In the genomic region with DNA sequence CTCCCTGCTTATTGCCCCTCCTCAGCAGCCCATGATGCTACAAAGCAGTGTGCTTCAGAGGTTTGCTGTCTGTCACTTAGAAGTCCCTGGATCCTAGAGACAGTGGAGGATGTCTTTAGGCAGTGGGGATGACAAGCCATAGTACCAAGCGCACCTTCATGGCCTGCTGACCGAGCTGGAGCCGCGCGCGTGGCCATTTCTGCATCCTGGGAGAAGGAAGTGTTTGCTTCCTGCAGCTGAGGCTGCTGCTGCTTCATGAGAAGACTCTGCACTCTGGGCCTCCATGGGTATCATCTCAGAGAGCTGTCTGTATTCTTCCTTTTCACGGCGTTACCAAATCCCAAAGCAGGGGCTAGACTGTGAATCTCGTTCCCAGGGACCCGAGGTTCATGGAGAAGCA, we compare ENCODE assay signal across 27 mouse cellular contexts. TPM values are rescaled to one million over a fixed set of nuclear protein-coding genes. Genes with fewer than 3 reads are reported as not detected.
A peak's percentile ranks its signal among the peaks of the same experiment; 100 is the strongest.
DNase-seq lines count a peak whose midpoint lies in the region; ATAC-seq and TF ChIP-seq lines count a peak whose summit lies in the region.
"Had no signal": no experiment of that assay in that cellular context is flagged by ENCODE, and none has a peak within 500 bp of the region (broad histone marks: within the 10 kb centered on the region; RNA-seq: fewer than 3 reads in every experiment).

No protein-coding gene starts in this region.

- WGBS in midbrain, embryonic 11.5 days, result 93% methylated on average over 10 of the region's 10 CpGs
- 90% methylated on average over 10 of the region's 10 CpGs for WGBS in midbrain, embryonic 16.5 days
- 93% methylated on average over 10 of the region's 10 CpGs for WGBS in hindbrain, embryonic 14.5 days

- H3K4me3 ChIP-seq in gastrocnemius, adult 2 months, result no peak overlapping the region
- H3K4me3 ChIP-seq in midbrain, embryonic 11.5 days (ENCODE audit: low read depth, low read length), result no peak overlapping the region
- no peak overlapping the region for H3K4me3 ChIP-seq in midbrain, embryonic 16.5 days (ENCODE audit: low read depth, low read length)
- H3K4me3 ChIP-seq in hindbrain, embryonic 14.5 days (replicated peaks; ENCODE audit: low read length), result no peak overlapping the region
- H3K4me3 ChIP-seq: forebrain, embryonic 12.5 days; limb, embryonic 15.5 days; liver, embryonic 15.5 days; midbrain, embryonic 10.5 days had no signal

- H3K4me1 ChIP-seq in midbrain, embryonic 11.5 days (ENCODE audit: control insufficient read depth, insufficient read depth, low read length), result peaks cover 2% of the 10 kb centered on the region; the same call in 1 of the 2 replicates
- H3K4me1 ChIP-seq in midbrain, embryonic 16.5 days (ENCODE audit: control insufficient read depth, insufficient read depth, low read length), result peaks cover 4% of the 10 kb centered on the region; the same call in 1 of the 2 replicates
- 0 out of 2 replicates have a peak, but pooled peaks cover 9% of the 10 kb centered on the region for H3K4me1 ChIP-seq in hindbrain, embryonic 14.5 days (replicated peaks; ENCODE audit: control insufficient read depth, insufficient read depth, low read length)
- H3K4me1 ChIP-seq: forebrain, embryonic 12.5 days; liver, embryonic 15.5 days had no signal

- H3K27me3 ChIP-seq in midbrain, embryonic 11.5 days (ENCODE audit: control insufficient read depth, insufficient read depth, low read length), result peaks cover 5% of the 10 kb centered on the region
- peaks cover 5% of the 10 kb centered on the region; the same call in 1 of the 2 replicates for H3K27me3 ChIP-seq in midbrain, embryonic 16.5 days (ENCODE audit: control insufficient read depth, insufficient read depth, low read depth, low read length)
- H3K27me3 ChIP-seq in hindbrain, embryonic 14.5 days (ENCODE audit: control insufficient read depth, insufficient read depth, low read length), result peaks cover 22% of the 10 kb centered on the region; the same call in 1 of the 2 replicates

- no peaks in the 10 kb centered on the region for H3K9me3 ChIP-seq in midbrain, embryonic 11.5 days (ENCODE audit: control insufficient read depth, low read length)
- H3K9me3 ChIP-seq in midbrain, embryonic 16.5 days (replicated peaks; ENCODE audit: control insufficient read depth, low read length, poor library complexity, severe bottlenecking), result no peaks in the 10 kb centered on the region
- H3K9me3 ChIP-seq in hindbrain, embryonic 14.5 days (ENCODE audit: control insufficient read depth, low read length), result no peaks in the 10 kb centered on the region
- H3K9me3 ChIP-seq: forebrain, embryonic 12.5 days; limb, embryonic 15.5 days; liver, embryonic 15.5 days; midbrain, embryonic 10.5 days had no signal

- H3K36me3 ChIP-seq in midbrain, embryonic 11.5 days (ENCODE audit: control insufficient read depth, insufficient read depth, low read length), result no peaks in the 10 kb centered on the region
- no peaks in the 10 kb centered on the region for H3K36me3 ChIP-seq in midbrain, embryonic 16.5 days (ENCODE audit: control insufficient read depth, insufficient read depth, low read length)
- H3K36me3 ChIP-seq in hindbrain, embryonic 14.5 days (replicated peaks; ENCODE audit: control insufficient read depth, insufficient read depth), result no peaks in the 10 kb centered on the region
- H3K36me3 ChIP-seq: forebrain, embryonic 12.5 days; liver, embryonic 15.5 days; midbrain, embryonic 10.5 days had no signal

- H3K4me2 ChIP-seq in midbrain, embryonic 11.5 days, result no peak overlapping the region
- H3K4me2 ChIP-seq in midbrain, embryonic 16.5 days (ENCODE audit: low read length), result no peak overlapping the region
- no peak overlapping the region for H3K4me2 ChIP-seq in hindbrain, embryonic 14.5 days (replicated peaks)
- H3K4me2 ChIP-seq: forebrain, embryonic 12.5 days; liver, embryonic 15.5 days had no signal

- TF ChIP-seq CTCF in gastrocnemius, adult 2 months (IDR thresholded peaks at IDR 0.05), result no peak

- peak overlapping the region; percentile 16; the same call in 1 of the 2 replicates for H3K27ac ChIP-seq in gastrocnemius, adult 2 months
- H3K27ac ChIP-seq in midbrain, embryonic 11.5 days (ENCODE audit: low read depth, low read length), result no peak overlapping the region
- no peak overlapping the region for H3K27ac ChIP-seq in midbrain, embryonic 16.5 days (ENCODE audit: low read length)
- no peak overlapping the region for H3K27ac ChIP-seq in hindbrain, embryonic 14.5 days
- H3K27ac ChIP-seq: forebrain, embryonic 12.5 days; limb, embryonic 15.5 days; liver, embryonic 15.5 days; midbrain, embryonic 10.5 days had no signal

- no peak for DNase-seq in gastrocnemius, adult 2 months
- DNase-seq in gastrocnemius, adult 18-20 months (ENCODE audit: low spot score), result no peak
- peak; percentile 4 for DNase-seq in heart, postnatal 4 days
- DNase-seq in heart, postnatal 25 days (ENCODE audit: low spot score), result no peak
- peak; percentile 60 for DNase-seq in midbrain, embryonic 11.5 days (ENCODE audit: low spot score, missing footprints)
- DNase-seq in hindbrain, embryonic 14.5 days (ENCODE audit: low spot score), result no peak
- DNase-seq in left cerebral cortex, adult 11 months (ENCODE audit: low spot score), result no peak
- DNase-seq: adrenal gland, adult 2 months; cerebellum, adult 9-11 months; gastrocnemius, postnatal 36 days; kidney, adult 9 months; layer of hippocampus, postnatal 36 days; lung, postnatal 4 days; retina, postnatal 1 day; thymus, postnatal 36 days had no signal

- H3K9ac ChIP-seq in midbrain, embryonic 11.5 days (ENCODE audit: low read length), result no peak overlapping the region
- H3K9ac ChIP-seq in midbrain, embryonic 16.5 days (ENCODE audit: low read depth, low read length), result no peak overlapping the region
- no peak overlapping the region for H3K9ac ChIP-seq in hindbrain, embryonic 14.5 days
- H3K9ac ChIP-seq: forebrain, embryonic 12.5 days; limb, embryonic 15.5 days; liver, embryonic 15.5 days had no signal

- no peak for ATAC-seq in midbrain, embryonic 11.5 days (ENCODE audit: low FRiP score)
- no peak for ATAC-seq in midbrain, embryonic 16.5 days
- ATAC-seq in hindbrain, embryonic 14.5 days (ENCODE audit: low FRiP score), result no peak
- ATAC-seq: hindbrain, embryonic 16.5 days had no signal

- intact Hi-C loops in gastrocnemius, adult 2 months (cut with DNase I), result loop anchor here (5.0 kb wide), 1 partner anchor 104 kb away; no protein-coding TSS in a partner anchor
- intact Hi-C loops in heart, postnatal 25 days (cut with DNase I), result loop anchor here (5.0 kb wide), 1 partner anchor 104 kb away; no protein-coding TSS in a partner anchor

RNA-seq across cellular contexts. Expression of a gene that starts 1.8 kb away (rescaled TPM):
- 1 to 10 TPM; 1.7 to 3.3 TPM for total RNA-seq in gastrocnemius, adult 2 months (2021)
- total RNA-seq in gastrocnemius, adult 18-20 months (2021), result 1 to 10 TPM; 3.0 to 3.2 TPM
- total RNA-seq in heart, postnatal 4 days (2021), result 10 to 100 TPM; 18.6 to 19.4 TPM
- total RNA-seq in heart, postnatal 25 days (2021), result 10 to 100 TPM; 10.2 to 12.4 TPM
- polyA plus RNA-seq in midbrain, embryonic 11.5 days (2014; fragmentation: Nextera tagmentation; extraction: Ambion mirVana), result 4.5 and 4.6 TPM in 2 replicates
- 9.3 and 12.0 TPM in 2 replicates for polyA plus RNA-seq in midbrain, embryonic 16.5 days (2015; fragmentation: Nextera tagmentation; extraction: Ambion mirVana)
- polyA plus RNA-seq in hindbrain, embryonic 14.5 days (2014; fragmentation: Nextera tagmentation; extraction: Ambion mirVana), result 12.6 and 12.8 TPM in 2 replicates
- total RNA-seq: monocyte, adult 5-6 weeks had no signal

RNA-seq across cellular contexts. Expression of a gene that starts 24.6 kb away (rescaled TPM):
- not detected for total RNA-seq in gastrocnemius, adult 2 months (2021)
- not detected for total RNA-seq in gastrocnemius, adult 18-20 months (2021)
- total RNA-seq in heart, postnatal 4 days (2021), result under 1 TPM in 1 of 2 experiments, not detected in 1; 0.16 TPM
- total RNA-seq in heart, postnatal 25 days (2021), result not detected
- polyA plus RNA-seq in midbrain, embryonic 11.5 days (2014; fragmentation: Nextera tagmentation; extraction: Ambion mirVana), result not detected in 2 replicates
- polyA plus RNA-seq in midbrain, embryonic 16.5 days (2015; fragmentation: Nextera tagmentation; extraction: Ambion mirVana), result 0.08 TPM in 1 of 2 replicates, not detected in the other
- polyA plus RNA-seq in hindbrain, embryonic 14.5 days (2014; fragmentation: Nextera tagmentation; extraction: Ambion mirVana), result not detected in 2 replicates
- total RNA-seq: gastrocnemius, postnatal 36 days; layer of hippocampus, postnatal 36 days; left cerebral cortex, postnatal 25 days had no signal
- polyA plus RNA-seq: cortical plate, adult 2 months; embryonic facial prominence, embryonic 11.5 days; forebrain, embryonic 12.5 days; heart, embryonic 16.5 days; hindbrain, embryonic 16.5 days; limb, embryonic 15.5 days; midbrain, embryonic 10.5 days; neural tube, embryonic 11.5 days had no signal

Comparison
In these comparisons a context has a peak if more than half of its experiments do, and no peak if none do; other contexts are left out.
1. DNase-seq: peak in heart, postnatal 4 days (single experiment) and midbrain, embryonic 11.5 days (single experiment); none in gastrocnemius, adult 2 months (single experiment), gastrocnemius, adult 18-20 months (single experiment), heart, postnatal 25 days (single experiment), hindbrain, embryonic 14.5 days (single experiment) and left cerebral cortex, adult 11 months (single experiment).